Mouse (Mus musculus): ENCODE measurements at regions not wholly inside any gene's neighbourhood (a gene's known extent, or its start where the extent isn't known, plus 50 kb on each side); places are given as distances from the start of the nearest gene placed in this dataset.

DNA sequence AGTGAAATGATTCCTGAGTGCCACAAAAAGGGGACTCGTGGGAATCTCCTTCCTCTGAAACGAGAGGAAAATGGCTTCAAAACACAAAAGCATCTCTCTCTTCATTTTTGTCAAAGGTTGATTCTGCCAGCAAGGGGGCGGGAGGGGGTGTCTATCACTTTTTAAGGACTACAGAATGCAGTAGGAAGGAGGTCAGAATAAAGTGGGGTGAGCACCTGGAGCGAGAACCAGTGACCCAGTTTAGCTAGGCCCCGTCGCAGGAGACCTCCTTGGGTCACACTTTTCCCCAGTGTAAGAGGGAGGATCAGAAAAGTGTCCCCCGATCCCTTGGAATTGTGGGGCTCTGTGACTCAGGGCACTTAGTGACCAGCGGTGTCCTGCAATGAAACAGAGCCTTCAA, 133.1 kb downstream of the Tgfb2 start:
- Histone ChIP-seq H3K4me1 (replicated peaks) (peaks cover 22% of the 10 kb centered on the region), H3K27ac (ENCODE audit: poor library complexity, severe bottlenecking) (peak overlapping the region; percentile 5; the same call in 1 of the 2 replicates), H3K36me3 (no peaks in the 10 kb centered on the region), H3K9me3 (replicated peaks) (no peaks in the 10 kb centered on the region), H3K4me2 (no peak overlapping the region), H3K9ac (no peak overlapping the region), H3K4me3 (no peak overlapping the region), H3K27me3 (replicated peaks) (no peaks in the 10 kb centered on the region)
- 87% methylated on average over 8 of the region's 8 CpGs for WGBS
- no peak for ATAC-seq (ENCODE audit: insufficient number of reproducible peaks, low FRiP score)

DNA sequence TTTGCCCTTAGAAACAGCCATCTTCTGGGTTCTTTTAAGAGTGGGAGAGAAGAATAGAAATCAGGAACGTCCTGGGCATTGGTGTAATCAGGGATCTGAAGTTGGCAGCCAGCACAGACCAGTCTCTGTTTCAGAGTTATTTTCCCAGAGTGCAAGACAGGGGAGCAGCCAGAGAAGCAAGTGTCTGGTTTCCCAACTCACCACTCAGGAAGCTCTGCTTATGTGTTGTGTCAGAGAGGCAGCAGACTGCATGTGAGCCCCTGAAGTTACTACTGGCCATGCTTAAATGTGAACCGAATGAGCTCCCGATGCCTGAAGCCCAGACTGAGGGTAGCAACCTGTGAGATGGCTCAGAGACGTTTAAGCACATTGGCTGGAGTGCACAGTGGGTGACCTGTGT, 133.7 kb downstream of the Tgfb2 start:
- Histone ChIP-seq H3K27ac (ENCODE audit: poor library complexity, severe bottlenecking) (peak overlapping the region; percentile 5), H3K4me3 (no peak overlapping the region), H3K27me3 (replicated peaks) (no peaks in the 10 kb centered on the region), H3K4me1 (replicated peaks) (peaks cover 23% of the 10 kb centered on the region), H3K4me2 (no peak overlapping the region), H3K9me3 (replicated peaks) (no peaks in the 10 kb centered on the region), H3K9ac (no peak overlapping the region), H3K36me3 (no peaks in the 10 kb centered on the region)
- WGBS = 53% methylated on average over 4 of the region's 4 CpGs
- no peak for ATAC-seq (ENCODE audit: insufficient number of reproducible peaks, low FRiP score)

- Histone ChIP-seq H3K9ac (no peak overlapping the region), H3K4me3 (no peak overlapping the region), H3K9me3 (replicated peaks) (no peaks in the 10 kb centered on the region), H3K27me3 (replicated peaks) (no peaks in the 10 kb centered on the region), H3K4me1 (replicated peaks) (peaks cover 26% of the 10 kb centered on the region), H3K36me3 (no peaks in the 10 kb centered on the region), H3K27ac (ENCODE audit: poor library complexity, severe bottlenecking) (peak overlapping the region; percentile 58; the same call in 1 of the 2 replicates), H3K4me2 (no peak overlapping the region)
- WGBS = 79% methylated on average over 4 of the region's 4 CpGs
- ATAC-seq (ENCODE audit: insufficient number of reproducible peaks, low FRiP score) = no peak
Observed at GRCm38 (mm10) chr1:186568496-186568895, 137.3 kb downstream of the Tgfb2 start.

DNA sequence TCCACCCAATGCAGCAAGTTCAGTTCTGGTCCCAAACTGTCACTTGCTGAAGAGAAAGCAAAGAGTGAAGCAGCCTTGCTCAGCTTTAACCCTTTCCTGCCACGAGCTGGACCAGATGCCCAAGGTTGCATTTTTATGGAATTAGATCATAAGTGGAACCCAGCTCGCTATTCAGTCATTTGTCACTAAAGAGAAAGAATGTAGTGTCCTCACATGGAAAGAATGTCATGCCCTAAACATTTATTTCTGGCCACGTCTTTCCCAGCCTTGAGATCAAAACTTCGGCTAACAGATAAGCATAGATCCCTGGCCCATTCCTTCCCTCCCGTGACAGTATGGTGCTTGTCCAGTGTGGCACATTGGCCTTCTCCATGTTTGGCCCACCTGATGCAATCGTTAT, 137.7 kb downstream of the Tgfb2 start:
- ATAC-seq (ENCODE audit: insufficient number of reproducible peaks, low FRiP score) = peak; percentile 53; the same call in 1 of the 2 replicates
- Histone ChIP-seq H3K4me1 (replicated peaks) (peaks cover 26% of the 10 kb centered on the region), H3K36me3 (no peaks in the 10 kb centered on the region), H3K4me3 (no peak overlapping the region), H3K4me2 (peak overlapping the region; percentile 8), H3K27me3 (replicated peaks) (no peaks in the 10 kb centered on the region), H3K27ac (ENCODE audit: poor library complexity, severe bottlenecking) (peak overlapping the region; percentile 63), H3K9ac (peak overlapping the region; percentile 50; the same call in 1 of the 2 replicates), H3K9me3 (replicated peaks) (no peaks in the 10 kb centered on the region)
- 17% methylated on average over 6 of the region's 6 CpGs for WGBS

GRCm38 (mm10) chr1:186567136-186567826, 138.5 kb downstream of the Tgfb2 start:
- no peaks in the 10 kb centered on the region for H3K9me3 ChIP-seq (replicated peaks)
- H3K27me3 ChIP-seq (replicated peaks) = no peaks in the 10 kb centered on the region
- no peaks in the 10 kb centered on the region for H3K36me3 ChIP-seq
- H3K4me3 ChIP-seq = no peak overlapping the region
- no peak overlapping the region for H3K9ac ChIP-seq
- peak overlapping the region; percentile 8 for H3K4me2 ChIP-seq
- 33% methylated on average over 15 of the region's 15 CpGs for WGBS
- ATAC-seq (ENCODE audit: insufficient number of reproducible peaks, low FRiP score) = no peak
- peak overlapping the region; percentile 63; the same call in 1 of the 2 replicates for H3K27ac ChIP-seq (ENCODE audit: poor library complexity, severe bottlenecking)
- H3K4me1 ChIP-seq (replicated peaks) = peaks cover 26% of the 10 kb centered on the region

GRCm38 (mm10) chr1:186562027-186562426, 143.8 kb downstream of the Tgfb2 start:
- Histone ChIP-seq H3K4me2 (no peak overlapping the region), H3K4me3 (no peak overlapping the region), H3K27me3 (replicated peaks) (0 out of 2 replicates have a peak, but pooled peaks cover 4% of the 10 kb centered on the region), H3K27ac (ENCODE audit: poor library complexity, severe bottlenecking) (no peak overlapping the region), H3K36me3 (no peaks in the 10 kb centered on the region), H3K4me1 (replicated peaks) (peaks cover 10% of the 10 kb centered on the region), H3K9ac (no peak overlapping the region), H3K9me3 (replicated peaks) (no peaks in the 10 kb centered on the region)
- 75% methylated on average over 3 of the region's 3 CpGs for WGBS
- ATAC-seq (ENCODE audit: insufficient number of reproducible peaks, low FRiP score) = no peak

DNA sequence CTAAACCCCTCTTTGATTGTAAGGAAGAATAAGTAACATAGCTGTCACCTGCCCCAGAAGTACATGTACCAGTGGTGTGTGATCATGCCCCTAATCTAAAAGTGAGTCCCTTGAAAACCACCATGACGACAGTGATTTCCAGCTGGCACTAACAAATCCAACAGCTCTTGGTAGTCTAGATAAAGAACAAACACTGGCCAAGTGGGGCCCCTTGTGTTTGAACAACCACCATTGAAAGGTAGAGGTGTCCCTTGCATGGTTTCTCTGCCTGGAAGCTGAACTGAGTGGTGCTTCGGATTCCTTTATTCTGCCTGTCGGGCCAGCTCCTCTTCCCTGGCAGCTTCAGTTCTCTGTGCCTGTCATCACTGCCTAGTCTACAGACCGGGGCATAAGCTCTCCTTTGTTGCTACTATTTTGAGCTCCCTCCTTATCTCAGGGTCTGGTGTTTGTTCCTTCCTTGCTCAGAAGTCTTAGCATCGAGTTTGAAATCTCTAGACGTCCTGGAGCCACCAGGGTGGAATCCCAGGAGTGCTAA, 150.3 kb downstream of the Tgfb2 start:
- H3K36me3 ChIP-seq = no peaks in the 10 kb centered on the region
- 0 out of 2 replicates have a peak, but pooled peaks cover 10% of the 10 kb centered on the region for H3K27me3 ChIP-seq (replicated peaks)
- H3K27ac ChIP-seq (ENCODE audit: poor library complexity, severe bottlenecking) = peak overlapping the region; percentile 72
- H3K4me2 ChIP-seq = peak overlapping the region; percentile 34
- ATAC-seq (ENCODE audit: insufficient number of reproducible peaks, low FRiP score) = peak; percentile 71
- no peak overlapping the region for H3K4me3 ChIP-seq
- H3K9me3 ChIP-seq (replicated peaks) = no peaks in the 10 kb centered on the region
- no peak overlapping the region for H3K9ac ChIP-seq
- WGBS = 3% methylated on average over 6 of the region's 6 CpGs
- peaks cover 20% of the 10 kb centered on the region for H3K4me1 ChIP-seq (replicated peaks)

- Histone ChIP-seq H3K27me3 (replicated peaks) (0 out of 2 replicates have a peak, but pooled peaks cover 8% of the 10 kb centered on the region), H3K4me3 (no peak overlapping the region), H3K27ac (ENCODE audit: poor library complexity, severe bottlenecking) (no peak overlapping the region), H3K36me3 (no peaks in the 10 kb centered on the region), H3K9ac (no peak overlapping the region), H3K9me3 (replicated peaks) (no peaks in the 10 kb centered on the region), H3K4me1 (replicated peaks) (peaks cover 20% of the 10 kb centered on the region), H3K4me2 (no peak overlapping the region)
- WGBS = 64% methylated on average over 7 of the region's 7 CpGs
- no peak for ATAC-seq (ENCODE audit: insufficient number of reproducible peaks, low FRiP score)
Observed at GRCm38 (mm10) chr1:186554520-186555010, 151.2 kb downstream of the Tgfb2 start.

- H3K36me3 ChIP-seq = no peaks in the 10 kb centered on the region
- H3K4me2 ChIP-seq = no peak overlapping the region
- H3K27me3 ChIP-seq (replicated peaks) = peaks cover 8% of the 10 kb centered on the region; the same call in 1 of the 2 replicates
- H3K9ac ChIP-seq = no peak overlapping the region
- no peak overlapping the region for H3K4me3 ChIP-seq
- no peaks in the 10 kb centered on the region for H3K9me3 ChIP-seq (replicated peaks)
- peaks cover 20% of the 10 kb centered on the region for H3K4me1 ChIP-seq (replicated peaks)
- ATAC-seq (ENCODE audit: insufficient number of reproducible peaks, low FRiP score) = no peak
- WGBS = 77% methylated on average over 7 of the region's 7 CpGs
- H3K27ac ChIP-seq (ENCODE audit: poor library complexity, severe bottlenecking) = no peak overlapping the region
Observed at GRCm38 (mm10) chr1:186552689-186553088, 153.1 kb downstream of the Tgfb2 start.

GRCm38 (mm10) chr1:186550265-186550885, 155.4 kb downstream of the Tgfb2 start:
- Histone ChIP-seq H3K36me3 (no peaks in the 10 kb centered on the region), H3K9ac (no peak overlapping the region), H3K27ac (ENCODE audit: poor library complexity, severe bottlenecking) (no peak overlapping the region; the same call in 1 of the 2 replicates), H3K4me3 (no peak overlapping the region), H3K4me2 (no peak overlapping the region), H3K4me1 (replicated peaks) (peaks cover 21% of the 10 kb centered on the region), H3K27me3 (replicated peaks) (peaks cover 8% of the 10 kb centered on the region; the same call in 1 of the 2 replicates), H3K9me3 (replicated peaks) (no peaks in the 10 kb centered on the region)
- ATAC-seq (ENCODE audit: insufficient number of reproducible peaks, low FRiP score) = no peak
- WGBS = 83% methylated on average over 7 of the region's 7 CpGs

DNA sequence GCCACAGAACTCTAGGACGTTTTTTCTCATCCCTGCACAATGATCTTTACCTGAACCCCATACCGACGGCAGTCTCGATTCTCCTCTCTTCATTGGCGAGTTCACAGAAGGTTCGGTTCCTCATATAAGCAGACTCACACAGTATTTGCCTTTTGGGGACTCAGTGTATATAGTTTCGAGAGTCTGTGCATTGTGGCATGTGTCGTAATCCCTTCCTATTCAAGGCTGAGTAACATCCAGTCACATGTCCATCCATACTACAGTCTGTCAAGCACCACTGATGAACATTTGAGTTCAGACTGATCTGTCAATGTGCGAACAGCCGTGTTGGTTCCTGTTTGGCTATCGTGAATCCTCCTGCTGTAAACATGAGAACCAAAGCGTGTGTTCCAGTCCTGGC, 156.6 kb downstream of the Tgfb2 start:
- Histone ChIP-seq H3K4me1 (replicated peaks) (peaks cover 10% of the 10 kb centered on the region), H3K4me3 (no peak overlapping the region), H3K27me3 (replicated peaks) (peaks cover 8% of the 10 kb centered on the region; the same call in 1 of the 2 replicates), H3K9ac (no peak overlapping the region), H3K36me3 (no peaks in the 10 kb centered on the region), H3K9me3 (replicated peaks) (no peaks in the 10 kb centered on the region), H3K27ac (ENCODE audit: poor library complexity, severe bottlenecking) (no peak overlapping the region), H3K4me2 (no peak overlapping the region)
- 86% methylated on average over 12 of the region's 12 CpGs for WGBS
- ATAC-seq (ENCODE audit: insufficient number of reproducible peaks, low FRiP score) = no peak
